Mouse (Mus musculus) limb, embryonic 13.5 days (tissue): ENCODE results near the gene Slc25a19. TPM values are rescaled to one million over a fixed set of nuclear protein-coding genes. Genes with fewer than 3 reads are reported as not detected.

Source experiments
- ATAC-seq: fragments of 200-750 bp; cut with Nextera tagmentation; 2 replicates; pipeline ENCODE4 v1.8.0; 2017; ENCODE audit warnings: low read depth, moderate number of reproducible peaks, moderate TSS enrichment; ENCODE audit not compliant: low FRiP score
- H3K27ac ChIP-seq: fragments of 300-500 bp; sonication (generic); 2 replicates; pipeline ENCODE4 v1.5.1; 2015; ENCODE audit warnings: inconsistent platforms, mild to moderate bottlenecking, moderate library complexity
- H3K27me3 ChIP-seq: fragments of 300-500 bp; sonication (generic); 2 replicates; pipeline ENCODE4 v1.6.1; 2015; ENCODE audit warnings: mild to moderate bottlenecking, inconsistent platforms
- H3K36me3 ChIP-seq: fragments of 300-500 bp; sonication (generic); 2 replicates; pipeline ENCODE4 v1.6.1; 2015; ENCODE audit warnings: inconsistent platforms, mild to moderate bottlenecking, moderate library complexity
- H3K4me1 ChIP-seq: fragments of 300-500 bp; sonication (generic); 2 replicates; pipeline ENCODE4 v1.6.1; 2015; ENCODE audit warnings: inconsistent platforms
- H3K4me2 ChIP-seq: fragments of 300-500 bp; sonication (generic); replicated peaks from 2 replicates; pipeline ENCODE4 v1.6.1; 2015; ENCODE audit warnings: inconsistent platforms, mild to moderate bottlenecking, moderate library complexity
- H3K4me3 ChIP-seq: fragments of 300-500 bp; sonication (generic); 2 replicates; pipeline ENCODE4 v1.5.1; 2015; ENCODE audit warnings: moderate library complexity, mild to moderate bottlenecking, inconsistent platforms
- H3K9ac ChIP-seq: fragments of 300-500 bp; sonication (generic); 2 replicates; pipeline ENCODE4 v1.6.1; 2015; ENCODE audit warnings: mild to moderate bottlenecking, inconsistent platforms
- H3K9me3 ChIP-seq: fragments of 300-500 bp; sonication (generic); 2 replicates; pipeline ENCODE4 v1.6.1; 2016; ENCODE audit warnings: inconsistent platforms
- WGBS: fragments of 180-500 bp; shearing (Covaris S2); methylation state at CpG from one replicate; pipeline ENCODE4 v1.1.7; 2015; 5-methylcytosine and 5-hydroxymethylcytosine counted together
- polyA plus RNA-seq: library from polyadenylated mRNA; unstranded; fragments of >200 nt; fragmentation: Nextera tagmentation; extraction: Ambion mirVana; gene quantifications from 2 replicates; pipeline ENCODE4 v1.2.1, GENCODE M21; 2015

Slc25a19 gene
- polyA plus RNA-seq, 1 experiment from 2014 or later, result 30.2 TPM

- Histone ChIP-seq H3K27me3 (no peaks in the 10 kb centered on the region), H3K27ac (peak overlapping the region; percentile 39; the same call in 1 of the 2 replicates), H3K9me3 (no peaks in the 10 kb centered on the region), H3K36me3 (peaks cover 5% of the 10 kb centered on the region; the same call in 1 of the 2 replicates), H3K4me2 (peak overlapping the region; percentile 82), H3K4me3 (peak overlapping the region; percentile 76), H3K9ac (peak overlapping the region; percentile 43; the same call in 1 of the 2 replicates), H3K4me1 (peaks cover 9% of the 10 kb centered on the region)
- 56% methylated on average over 13 of the region's 13 CpGs for WGBS
- no peak for ATAC-seq
These were observed 488 bp upstream of the Slc25a19 start for GRCm38 (mm10) chr11:115628465-115629101.

- peaks cover 9% of the 10 kb centered on the region for H3K4me1 ChIP-seq
- H3K4me2 ChIP-seq, result peak overlapping the region; percentile 82
- H3K27ac ChIP-seq, result no peak overlapping the region
- peak overlapping the region; percentile 78 for H3K9ac ChIP-seq
- peaks cover 20% of the 10 kb centered on the region for H3K36me3 ChIP-seq
- H3K9me3 ChIP-seq, result no peaks in the 10 kb centered on the region
- H3K4me3 ChIP-seq, result peak overlapping the region; percentile 76
- ATAC-seq, result no peak
- no peaks in the 10 kb centered on the region for H3K27me3 ChIP-seq
- 46% methylated on average over 11 of the region's 11 CpGs for WGBS
These were observed 1.1 kb downstream of the Slc25a19 start for GRCm38 (mm10) chr11:115626824-115627616.

- WGBS, result 85% methylated on average over 9 of the region's 9 CpGs
- H3K36me3 ChIP-seq, result peaks cover 29% of the 10 kb centered on the region
- peaks cover 9% of the 10 kb centered on the region for H3K4me1 ChIP-seq
- no peaks in the 10 kb centered on the region for H3K27me3 ChIP-seq
- no peak for ATAC-seq
- no peak overlapping the region for H3K4me3 ChIP-seq
- H3K9ac ChIP-seq, result no peak overlapping the region
- H3K27ac ChIP-seq, result no peak overlapping the region
- no peaks in the 10 kb centered on the region for H3K9me3 ChIP-seq
- H3K4me2 ChIP-seq, result no peak overlapping the region
These were observed 2.2 kb downstream of the Slc25a19 start for GRCm38 (mm10) chr11:115625877-115626276.

GRCm38 (mm10) chr11:115623487-115624070, 4.5 kb downstream of the Slc25a19 start:
- Histone ChIP-seq H3K4me1 (peaks cover 9% of the 10 kb centered on the region), H3K4me2 (no peak overlapping the region), H3K27ac (no peak overlapping the region), H3K4me3 (no peak overlapping the region), H3K9me3 (no peaks in the 10 kb centered on the region), H3K9ac (no peak overlapping the region), H3K36me3 (peaks cover 50% of the 10 kb centered on the region), H3K27me3 (no peaks in the 10 kb centered on the region)
- WGBS, result 73% methylated on average over 9 of the region's 9 CpGs
- ATAC-seq, result no peak

- Histone ChIP-seq H3K9me3 (no peaks in the 10 kb centered on the region), H3K4me1 (no peaks in the 10 kb centered on the region), H3K27ac (no peak overlapping the region), H3K36me3 (peaks cover 70% of the 10 kb centered on the region), H3K4me3 (no peak overlapping the region), H3K9ac (no peak overlapping the region), H3K27me3 (no peaks in the 10 kb centered on the region), H3K4me2 (no peak overlapping the region)
- no peak for ATAC-seq
- 96% methylated on average over 7 of the region's 7 CpGs for WGBS
These were observed 8.1 kb downstream of the Slc25a19 start for GRCm38 (mm10) chr11:115619949-115620348.

GRCm38 (mm10) chr11:115618732-115619516, 9.2 kb downstream of the Slc25a19 start:
- peaks cover 1% of the 10 kb centered on the region for H3K4me1 ChIP-seq
- WGBS, result 90% methylated on average over 16 of the region's 16 CpGs
- H3K27ac ChIP-seq, result no peak overlapping the region
- peaks cover 75% of the 10 kb centered on the region for H3K36me3 ChIP-seq
- no peaks in the 10 kb centered on the region for H3K9me3 ChIP-seq
- no peak overlapping the region for H3K4me2 ChIP-seq
- no peak overlapping the region for H3K9ac ChIP-seq
- no peak overlapping the region for H3K4me3 ChIP-seq
- H3K27me3 ChIP-seq, result no peaks in the 10 kb centered on the region
- no peak for ATAC-seq

- 68% methylated on average over 2 of the region's 2 CpGs for WGBS
- no peak overlapping the region for H3K4me3 ChIP-seq
- ATAC-seq, result no peak
These were observed 10.1 kb downstream of the Slc25a19 start for GRCm38 (mm10) chr11:115618001-115618400.

GRCm38 (mm10) chr11:115616893-115617292, 11.2 kb downstream of the Slc25a19 start:
- no peak for ATAC-seq
- Histone ChIP-seq H3K4me1 (peaks cover 13% of the 10 kb centered on the region), H3K27me3 (no peaks in the 10 kb centered on the region), H3K4me3 (no peak overlapping the region), H3K9me3 (no peaks in the 10 kb centered on the region), H3K36me3 (peaks cover 55% of the 10 kb centered on the region), H3K4me2 (no peak overlapping the region), H3K27ac (no peak overlapping the region), H3K9ac (no peak overlapping the region)
- WGBS, result 82% methylated on average over 6 of the region's 6 CpGs

More at GRCm38 (mm10) chr11:115618001-115618400, 10.1 kb downstream of the Slc25a19 start:
- Histone ChIP-seq H3K4me2 (no peak overlapping the region), H3K36me3 (peaks cover 66% of the 10 kb centered on the region), H3K9ac (no peak overlapping the region), H3K4me1 (peaks cover 10% of the 10 kb centered on the region), H3K27ac (no peak overlapping the region), H3K27me3 (no peaks in the 10 kb centered on the region), H3K9me3 (no peaks in the 10 kb centered on the region)

- Histone ChIP-seq H3K27me3 (no peaks in the 10 kb centered on the region), H3K9ac (no peak overlapping the region), H3K27ac (no peak overlapping the region), H3K4me1 (peaks cover 18% of the 10 kb centered on the region), H3K9me3 (no peaks in the 10 kb centered on the region), H3K4me2 (no peak overlapping the region), H3K4me3 (no peak overlapping the region), H3K36me3 (peaks cover 52% of the 10 kb centered on the region)
- 85% methylated on average over 7 of the region's 7 CpGs for WGBS
- no peak for ATAC-seq
These were observed 11.7 kb downstream of the Slc25a19 start for GRCm38 (mm10) chr11:115616371-115616770.

- no peak for ATAC-seq
- WGBS, result 86% methylated on average over 6 of the region's 6 CpGs
- peaks cover 18% of the 10 kb centered on the region for H3K4me1 ChIP-seq
- H3K27me3 ChIP-seq, result no peaks in the 10 kb centered on the region
- H3K4me2 ChIP-seq, result no peak overlapping the region
- H3K27ac ChIP-seq, result no peak overlapping the region
- H3K4me3 ChIP-seq, result no peak overlapping the region
- no peaks in the 10 kb centered on the region for H3K9me3 ChIP-seq
- H3K9ac ChIP-seq, result peak overlapping the region; percentile 31; the same call in 1 of the 2 replicates
- peaks cover 48% of the 10 kb centered on the region for H3K36me3 ChIP-seq
These were observed 12.2 kb downstream of the Slc25a19 start for GRCm38 (mm10) chr11:115615875-115616274.

- H3K9ac ChIP-seq, result peak overlapping the region; percentile 31; the same call in 1 of the 2 replicates
- H3K36me3 ChIP-seq, result peaks cover 42% of the 10 kb centered on the region
- H3K4me1 ChIP-seq, result peaks cover 18% of the 10 kb centered on the region
- H3K4me2 ChIP-seq, result no peak overlapping the region
- no peaks in the 10 kb centered on the region for H3K9me3 ChIP-seq
- no peak overlapping the region for H3K4me3 ChIP-seq
- H3K27me3 ChIP-seq, result no peaks in the 10 kb centered on the region
- no peak overlapping the region for H3K27ac ChIP-seq
- WGBS, result 84% methylated on average over 15 of the region's 15 CpGs
- no peak for ATAC-seq
These were observed 12.8 kb downstream of the Slc25a19 start for GRCm38 (mm10) chr11:115615108-115615825.
